9 mouse cellular contexts compared by ENCODE assay signal in genomic region chr4:62133706-62134105, GRCm38 (mm10). TPM values are rescaled to one million over a fixed set of nuclear protein-coding genes. Genes with fewer than 3 reads are reported as not detected.
DNase-seq lines count a peak whose midpoint lies in the region; ATAC-seq lines count a peak whose summit lies in the region.
"Had no signal": no experiment of that assay in that cellular context is flagged by ENCODE, and none has a peak within 500 bp of the region (broad histone marks: within the 10 kb centered on the region; RNA-seq: fewer than 3 reads in every experiment).

No protein-coding gene starts in this region.

- no peaks in the 10 kb centered on the region for H3K27me3 ChIP-seq in midbrain, embryonic 13.5 days
- H3K27me3 ChIP-seq: limb, embryonic 12.5 days had no signal

- no peak overlapping the region for H3K4me2 ChIP-seq in midbrain, embryonic 13.5 days (replicated peaks)
- H3K4me2 ChIP-seq: limb, embryonic 12.5 days had no signal

- H3K4me3 ChIP-seq in midbrain, embryonic 13.5 days (replicated peaks): no peak overlapping the region
- H3K4me3 ChIP-seq: limb, embryonic 12.5 days had no signal

- WGBS in midbrain, embryonic 13.5 days: 72% methylated on average over 7 of the region's 7 CpGs

- no peak overlapping the region for H3K27ac ChIP-seq in midbrain, embryonic 13.5 days
- H3K27ac ChIP-seq: limb, embryonic 12.5 days had no signal

- DNase-seq in embryo, embryonic 11 days: peak; percentile 22
- DNase-seq in embryo, embryonic 10 days (ENCODE audit: low spot score): no peak
- peak; percentile 18 for DNase-seq in ovary, postnatal 36 days (ENCODE audit: low spot score)
- DNase-seq in ovary, postnatal 10 days (ENCODE audit: low spot score): no peak
- peak; percentile 80 to 82 for DNase-seq in cerebellum, postnatal 10 days
- DNase-seq in layer of hippocampus, adult 11-12 months (ENCODE audit: low spot score): peak; percentile 68
- peak; percentile 39 for DNase-seq in retina, adult 2 months (ENCODE audit: low read depth, low spot score)

- H3K36me3 ChIP-seq in midbrain, embryonic 13.5 days: no peaks in the 10 kb centered on the region
- H3K36me3 ChIP-seq: limb, embryonic 12.5 days had no signal

- H3K4me1 ChIP-seq in midbrain, embryonic 13.5 days (replicated peaks): no peaks in the 10 kb centered on the region
- H3K4me1 ChIP-seq: limb, embryonic 12.5 days had no signal

- no peak overlapping the region for H3K9ac ChIP-seq in midbrain, embryonic 13.5 days (replicated peaks)
- H3K9ac ChIP-seq: limb, embryonic 12.5 days had no signal

- no peak for ATAC-seq in midbrain, embryonic 13.5 days

- H3K9me3 ChIP-seq in midbrain, embryonic 13.5 days: peaks cover 27% of the 10 kb centered on the region

RNA-seq across cellular contexts. Expression of gene Mup21, which starts 17.0 kb away (rescaled TPM):
- not detected in 2 replicates for polyA plus RNA-seq in midbrain, embryonic 13.5 days (2015; fragmentation: Nextera tagmentation; extraction: Ambion mirVana)
- polyA plus RNA-seq: limb, embryonic 12.5 days had no signal

RNA-seq across cellular contexts. Expression of gene Mup3, which starts 46.6 kb away (rescaled TPM):
- polyA plus RNA-seq in midbrain, embryonic 13.5 days (2015; fragmentation: Nextera tagmentation; extraction: Ambion mirVana): not detected in 2 replicates
- polyA plus RNA-seq: limb, embryonic 12.5 days had no signal

Comparison
In these comparisons a context has a peak if more than half of its experiments do, and no peak if none do; other contexts are left out.
1. DNase-seq: peak in embryo, embryonic 11 days (single experiment), ovary, postnatal 36 days (single experiment), cerebellum, postnatal 10 days (2 of 2), layer of hippocampus, adult 11-12 months (single experiment) and retina, adult 2 months (single experiment); none in embryo, embryonic 10 days (single experiment) and ovary, postnatal 10 days (single experiment).